Mouse (Mus musculus): ENCODE measurements at regions not wholly inside any gene's neighbourhood (a gene's known extent, or its start where the extent isn't known, plus 50 kb on each side); places are given as distances from the start of the nearest gene placed in this dataset.

GRCm38 (mm10) chr8:113465156-113465555 lies 170.2 kb upstream of the Mon1b start:
- Histone ChIP-seq H3K4me3 (ENCODE audit: low read depth, low read length) (no peak overlapping the region), H3K27ac (ENCODE audit: low read depth, low read length) (no peak overlapping the region), H3K27me3 (ENCODE audit: insufficient read depth, low read length) (no peaks in the 10 kb centered on the region), H3K9ac (no peak overlapping the region), H3K36me3 (ENCODE audit: insufficient read depth) (no peaks in the 10 kb centered on the region), H3K9me3 (ENCODE audit: low read length) (no peaks in the 10 kb centered on the region), H3K4me1 (ENCODE audit: insufficient read depth) (no peaks in the 10 kb centered on the region), H3K4me2 (ENCODE audit: low read depth) (no peak overlapping the region)
- 46% methylated on average over 11 of the region's 11 CpGs for WGBS
- ATAC-seq (no peak; the same call in 1 of the 2 replicates), DNase-seq (peak; percentile 34)
- no peak for TF ChIP-seq CTCF (IDR thresholded peaks at IDR 0.05; ENCODE audit: low read depth)

- Histone ChIP-seq H3K4me1 (ENCODE audit: insufficient read depth) (no peaks in the 10 kb centered on the region), H3K27ac (ENCODE audit: low read depth, low read length) (no peak overlapping the region), H3K27me3 (ENCODE audit: insufficient read depth, low read length) (no peaks in the 10 kb centered on the region), H3K9ac (no peak overlapping the region), H3K36me3 (ENCODE audit: insufficient read depth) (no peaks in the 10 kb centered on the region), H3K9me3 (ENCODE audit: low read length) (no peaks in the 10 kb centered on the region), H3K4me2 (ENCODE audit: low read depth) (no peak overlapping the region), H3K4me3 (ENCODE audit: low read depth, low read length) (no peak overlapping the region)
- TF ChIP-seq CTCF (IDR thresholded peaks at IDR 0.05; ENCODE audit: low read depth) = no peak
- no peak for ATAC-seq
- DNase-seq = no peak
- WGBS = 95% methylated on average over 9 of the region's 9 CpGs
Measured at GRCm38 (mm10) chr8:113466683-113467082, 168.7 kb upstream of the Mon1b start.

- peak; percentile 62 for TF ChIP-seq CTCF (IDR thresholded peaks at IDR 0.05; ENCODE audit: low read depth)
- Histone ChIP-seq H3K4me2 (ENCODE audit: low read depth) (no peak overlapping the region), H3K9ac (no peak overlapping the region), H3K4me3 (ENCODE audit: low read depth, low read length) (no peak overlapping the region), H3K27me3 (ENCODE audit: insufficient read depth, low read length) (no peaks in the 10 kb centered on the region), H3K36me3 (ENCODE audit: insufficient read depth) (no peaks in the 10 kb centered on the region), H3K9me3 (ENCODE audit: low read length) (no peaks in the 10 kb centered on the region), H3K27ac (ENCODE audit: low read depth, low read length) (no peak overlapping the region), H3K4me1 (ENCODE audit: insufficient read depth) (no peaks in the 10 kb centered on the region)
- DNase-seq (peak; percentile 46), ATAC-seq (no peak)
- WGBS = 79% methylated on average over 2 of the region's 2 CpGs
Measured at GRCm38 (mm10) chr8:113489436-113490107, 145.8 kb upstream of the Mon1b start.

DNA sequence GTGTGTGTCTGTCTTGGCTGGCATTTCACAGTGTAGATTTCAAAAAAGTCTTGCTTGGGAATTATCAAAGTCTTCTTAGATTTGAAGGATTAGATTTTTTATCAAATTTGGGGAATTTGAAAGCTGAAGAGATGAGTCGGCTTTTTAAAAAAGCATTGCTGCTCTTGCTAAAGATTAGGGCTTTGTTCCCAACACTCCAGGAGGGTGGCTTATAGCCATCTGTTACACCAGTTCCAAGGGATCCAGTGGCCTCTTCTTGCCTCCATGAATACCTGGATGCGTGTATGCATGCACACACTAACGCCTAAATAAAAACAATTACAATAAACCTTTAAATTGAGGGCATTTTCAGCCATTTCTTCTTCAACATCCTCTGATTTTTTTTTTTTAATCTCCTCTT lies 144.5 kb upstream of the Mon1b start:
- TF ChIP-seq CTCF (IDR thresholded peaks at IDR 0.05; ENCODE audit: low read depth) = no peak
- Histone ChIP-seq H3K27me3 (ENCODE audit: insufficient read depth, low read length) (no peaks in the 10 kb centered on the region), H3K36me3 (ENCODE audit: insufficient read depth) (no peaks in the 10 kb centered on the region), H3K27ac (ENCODE audit: low read depth, low read length) (no peak overlapping the region), H3K9me3 (ENCODE audit: low read length) (no peaks in the 10 kb centered on the region), H3K4me1 (ENCODE audit: insufficient read depth) (no peaks in the 10 kb centered on the region), H3K4me2 (ENCODE audit: low read depth) (no peak overlapping the region), H3K4me3 (ENCODE audit: low read depth, low read length) (no peak overlapping the region), H3K9ac (no peak overlapping the region)
- WGBS = 52% methylated on average over 3 of the region's 3 CpGs
- no peak for DNase-seq
- no peak for ATAC-seq

- WGBS = 75% methylated on average over 12 of the region's 12 CpGs
- H3K36me3 ChIP-seq (ENCODE audit: insufficient read depth) = no peaks in the 10 kb centered on the region
- no peaks in the 10 kb centered on the region for H3K9me3 ChIP-seq (ENCODE audit: low read length)
- ATAC-seq (peak; percentile 38; the same call in 1 of the 2 replicates), DNase-seq (peak; percentile 32)
- H3K9ac ChIP-seq = no peak overlapping the region
- no peak overlapping the region for H3K4me2 ChIP-seq (ENCODE audit: low read depth)
- no peak overlapping the region for H3K4me3 ChIP-seq (ENCODE audit: low read depth, low read length)
- TF ChIP-seq CTCF (IDR thresholded peaks at IDR 0.05; ENCODE audit: low read depth) = no peak
- no peaks in the 10 kb centered on the region for H3K4me1 ChIP-seq (ENCODE audit: insufficient read depth)
- no peaks in the 10 kb centered on the region for H3K27me3 ChIP-seq (ENCODE audit: insufficient read depth, low read length)
- no peak overlapping the region for H3K27ac ChIP-seq (ENCODE audit: low read depth, low read length)
Measured at GRCm38 (mm10) chr8:113496896-113497295, 138.5 kb upstream of the Mon1b start.

DNA sequence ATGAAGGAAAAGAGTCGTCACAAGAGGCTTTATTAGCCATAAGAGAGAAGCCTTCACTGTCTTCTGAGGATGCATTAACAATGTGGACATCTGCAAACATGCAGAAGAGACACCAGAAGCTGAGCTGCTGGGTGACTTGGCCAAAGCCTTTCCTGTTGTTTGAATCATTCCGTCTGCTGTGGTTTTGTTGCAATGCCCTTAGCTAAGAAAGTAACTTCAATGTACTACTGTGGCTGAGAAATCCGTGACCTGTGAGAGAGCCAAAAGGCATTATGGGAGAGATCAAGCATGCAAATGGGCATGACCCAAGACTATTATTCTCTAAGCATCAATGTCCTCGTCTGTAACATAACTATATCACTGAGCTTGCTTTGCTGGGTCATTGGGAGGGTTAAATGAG lies 132.7 kb upstream of the Mon1b start:
- H3K4me1 ChIP-seq (ENCODE audit: insufficient read depth) = no peaks in the 10 kb centered on the region
- H3K27me3 ChIP-seq (ENCODE audit: insufficient read depth, low read length) = no peaks in the 10 kb centered on the region
- DNase-seq (no peak), ATAC-seq (no peak)
- WGBS = 56% methylated on average over 4 of the region's 4 CpGs
- TF ChIP-seq CTCF (IDR thresholded peaks at IDR 0.05; ENCODE audit: low read depth) = no peak
- no peaks in the 10 kb centered on the region for H3K9me3 ChIP-seq (ENCODE audit: low read length)
- no peak overlapping the region for H3K4me3 ChIP-seq (ENCODE audit: low read depth, low read length)
- H3K9ac ChIP-seq = no peak overlapping the region
- H3K4me2 ChIP-seq (ENCODE audit: low read depth) = no peak overlapping the region
- H3K27ac ChIP-seq (ENCODE audit: low read depth, low read length) = no peak overlapping the region
- H3K36me3 ChIP-seq (ENCODE audit: insufficient read depth) = no peaks in the 10 kb centered on the region

GRCm38 (mm10) chr8:113512856-113513255 lies 122.5 kb upstream of the Mon1b start:
- Histone ChIP-seq H3K4me2 (ENCODE audit: low read depth) (no peak overlapping the region), H3K9ac (no peak overlapping the region), H3K27ac (ENCODE audit: low read depth, low read length) (no peak overlapping the region), H3K9me3 (ENCODE audit: low read length) (no peaks in the 10 kb centered on the region), H3K36me3 (ENCODE audit: insufficient read depth) (no peaks in the 10 kb centered on the region), H3K27me3 (ENCODE audit: insufficient read depth, low read length) (no peaks in the 10 kb centered on the region), H3K4me3 (ENCODE audit: low read depth, low read length) (no peak overlapping the region), H3K4me1 (ENCODE audit: insufficient read depth) (no peaks in the 10 kb centered on the region)
- 92% methylated on average over 4 of the region's 4 CpGs for WGBS
- ATAC-seq = no peak
- no peak for TF ChIP-seq CTCF (IDR thresholded peaks at IDR 0.05; ENCODE audit: low read depth)
- no peak for DNase-seq
